Mouse (Mus musculus) neural tube, embryonic 14.5 days (tissue): ENCODE results near the gene Spire2. TPM values are rescaled to one million over a fixed set of nuclear protein-coding genes. Genes with fewer than 3 reads are reported as not detected.

Experiments used
- ATAC-seq: fragments of 200-750 bp; cut with Nextera tagmentation; 2 replicates; pipeline ENCODE4 v1.8.0; 2017; ENCODE audit warnings: low read depth, mild to moderate bottlenecking, moderate TSS enrichment, moderate library complexity
- H3K27ac ChIP-seq: fragments of 300-500 bp; sonication (generic); 2 replicates; pipeline ENCODE4 v1.5.1; 2014; ENCODE audit warnings: low read depth, mild to moderate bottlenecking, control low read depth, low read length, moderate library complexity, mixed read lengths
- H3K27me3 ChIP-seq: fragments of 300-500 bp; sonication (generic); 2 replicates; pipeline ENCODE4 v1.6.1; 2014; ENCODE audit warnings: low read length; ENCODE audit not compliant: control insufficient read depth, insufficient read depth
- H3K36me3 ChIP-seq: fragments of 300-500 bp; sonication (generic); 2 replicates; pipeline ENCODE4 v1.6.1; 2014; ENCODE audit warnings: low read length, mixed read lengths; ENCODE audit not compliant: control insufficient read depth, insufficient read depth
- H3K4me1 ChIP-seq: fragments of 300-500 bp; sonication (generic); 2 replicates; pipeline ENCODE4 v1.6.1; 2014; ENCODE audit warnings: low read length; ENCODE audit not compliant: control insufficient read depth, insufficient read depth
- H3K4me2 ChIP-seq: fragments of 300-500 bp; sonication (generic); 2 replicates; pipeline ENCODE4 v1.6.1; 2014; ENCODE audit warnings: mild to moderate bottlenecking, low read depth, low read length, control low read depth
- H3K4me3 ChIP-seq: fragments of 300-500 bp; sonication (generic); 2 replicates; pipeline ENCODE4 v1.5.1; 2014; ENCODE audit warnings: low read depth, low read length, control low read depth, mixed read lengths
- H3K9ac ChIP-seq: fragments of 300-500 bp; sonication (generic); replicated peaks from 2 replicates; pipeline ENCODE4 v1.6.1; 2014; ENCODE audit warnings: low read depth, mild to moderate bottlenecking, control low read depth, low read length, mixed read lengths
- H3K9me3 ChIP-seq: fragments of 300-500 bp; sonication (generic); 2 replicates; pipeline ENCODE4 v1.6.1; 2016; ENCODE audit warnings: low read length; ENCODE audit not compliant: control insufficient read depth
- WGBS: fragments of 180-500 bp; shearing (Covaris S2); extraction: QIAGEN DNeasy Blood & Tissue Kit; methylation state at CpG from one replicate; pipeline ENCODE4 v1.1.7; 2014; 5-methylcytosine and 5-hydroxymethylcytosine counted together
- polyA plus RNA-seq: library from polyadenylated mRNA; unstranded; fragments of >200 nt; fragmentation: Nextera tagmentation; extraction: Ambion mirVana; gene quantifications from 2 replicates; pipeline ENCODE4 v1.2.1, GENCODE M21; 2014

Gene Spire2
- polyA plus RNA-seq, 1 experiment from 2014 or later, result 34.9 TPM

- Histone ChIP-seq H3K36me3 (peaks cover 81% of the 10 kb centered on the region), H3K27ac (no peak overlapping the region), H3K4me3 (no peak overlapping the region), H3K4me2 (no peak overlapping the region), H3K9ac (no peak overlapping the region), H3K4me1 (no peaks in the 10 kb centered on the region), H3K27me3 (no peaks in the 10 kb centered on the region), H3K9me3 (no peaks in the 10 kb centered on the region)
- 72% methylated on average over 9 of the region's 9 CpGs for WGBS
- ATAC-seq, result no peak
Observed at GRCm38 (mm10) chr8:123384883-123385540, 52.5 kb downstream of the Spire2 start.

- Histone ChIP-seq H3K4me3 (no peak overlapping the region), H3K4me1 (no peaks in the 10 kb centered on the region), H3K9me3 (no peaks in the 10 kb centered on the region), H3K27ac (no peak overlapping the region), H3K9ac (no peak overlapping the region), H3K27me3 (no peaks in the 10 kb centered on the region), H3K4me2 (no peak overlapping the region), H3K36me3 (peaks cover 94% of the 10 kb centered on the region)
- WGBS, result 93% methylated on average over 3 of the region's 3 CpGs
- no peak for ATAC-seq
Observed at GRCm38 (mm10) chr8:123387041-123387440, 54.5 kb downstream of the Spire2 start.

DNA sequence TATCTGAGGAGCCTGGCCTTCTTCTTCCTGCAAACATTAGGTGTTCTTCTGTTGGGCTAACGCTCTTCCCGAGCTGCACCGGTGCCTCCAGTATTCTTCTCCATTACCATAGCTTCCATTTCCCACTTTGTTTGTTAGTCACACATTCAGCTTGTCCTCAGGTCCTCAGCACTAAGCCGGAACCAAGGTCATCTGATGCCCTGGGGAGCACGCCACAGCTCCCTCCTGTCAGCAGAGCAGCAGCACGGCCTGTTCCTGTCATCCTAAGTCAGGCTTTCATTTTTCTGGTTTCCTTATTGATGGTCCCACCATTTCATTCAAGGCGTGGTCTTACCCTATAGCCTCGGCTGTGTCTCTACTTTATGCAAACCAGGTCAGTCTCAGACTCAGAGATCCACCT lies 55.3 kb downstream of the Spire2 start:
- no peak for ATAC-seq
- 93% methylated on average over 8 of the region's 8 CpGs for WGBS
- H3K9ac ChIP-seq, result no peak overlapping the region

DNA sequence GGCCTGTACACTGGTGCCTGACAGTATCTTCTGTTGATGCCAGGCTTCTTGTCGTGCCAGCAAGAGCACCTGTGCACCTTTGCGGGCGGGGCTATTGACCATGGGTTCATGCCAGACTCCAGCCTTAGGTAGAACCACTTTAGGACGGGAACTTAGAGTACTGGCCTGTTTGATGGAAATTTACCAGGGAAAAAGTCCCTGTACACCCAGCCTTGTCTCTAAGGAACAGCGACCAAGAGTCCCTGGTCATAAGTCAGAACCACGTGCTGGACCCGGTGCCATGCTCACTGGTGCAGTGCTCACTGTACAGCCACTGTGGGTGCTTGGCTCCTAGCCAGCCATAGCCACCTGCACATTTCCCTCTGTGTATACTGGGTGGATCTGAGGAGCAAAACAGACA lies 56.5 kb downstream of the Spire2 start:
- no peaks in the 10 kb centered on the region for H3K9me3 ChIP-seq
- no peaks in the 10 kb centered on the region for H3K4me1 ChIP-seq
- H3K4me3 ChIP-seq, result no peak overlapping the region
- no peaks in the 10 kb centered on the region for H3K27me3 ChIP-seq
- no peak for ATAC-seq
- H3K9ac ChIP-seq, result no peak overlapping the region
- H3K27ac ChIP-seq, result no peak overlapping the region
- H3K36me3 ChIP-seq, result peaks cover 94% of the 10 kb centered on the region
- WGBS, result 94% methylated on average over 7 of the region's 7 CpGs
- H3K4me2 ChIP-seq, result no peak overlapping the region

More for the DNA sequence above, 55.3 kb downstream of the Spire2 start:
- no peaks in the 10 kb centered on the region for H3K9me3 ChIP-seq
- H3K36me3 ChIP-seq, result peaks cover 94% of the 10 kb centered on the region
- no peaks in the 10 kb centered on the region for H3K27me3 ChIP-seq
- H3K4me2 ChIP-seq, result no peak overlapping the region
- no peak overlapping the region for H3K27ac ChIP-seq
- H3K4me1 ChIP-seq, result no peaks in the 10 kb centered on the region
- H3K4me3 ChIP-seq, result no peak overlapping the region

GRCm38 (mm10) chr8:123398308-123398707 lies 65.8 kb downstream of the Spire2 start:
- no peaks in the 10 kb centered on the region for H3K27me3 ChIP-seq
- 97% methylated on average over 13 of the region's 13 CpGs for WGBS
- no peak for ATAC-seq
- H3K27ac ChIP-seq, result no peak overlapping the region
- no peaks in the 10 kb centered on the region for H3K4me1 ChIP-seq
- H3K9me3 ChIP-seq, result no peaks in the 10 kb centered on the region
- H3K9ac ChIP-seq, result no peak overlapping the region
- H3K4me2 ChIP-seq, result no peak overlapping the region
- peaks cover 78% of the 10 kb centered on the region for H3K36me3 ChIP-seq
- no peak overlapping the region for H3K4me3 ChIP-seq

DNA sequence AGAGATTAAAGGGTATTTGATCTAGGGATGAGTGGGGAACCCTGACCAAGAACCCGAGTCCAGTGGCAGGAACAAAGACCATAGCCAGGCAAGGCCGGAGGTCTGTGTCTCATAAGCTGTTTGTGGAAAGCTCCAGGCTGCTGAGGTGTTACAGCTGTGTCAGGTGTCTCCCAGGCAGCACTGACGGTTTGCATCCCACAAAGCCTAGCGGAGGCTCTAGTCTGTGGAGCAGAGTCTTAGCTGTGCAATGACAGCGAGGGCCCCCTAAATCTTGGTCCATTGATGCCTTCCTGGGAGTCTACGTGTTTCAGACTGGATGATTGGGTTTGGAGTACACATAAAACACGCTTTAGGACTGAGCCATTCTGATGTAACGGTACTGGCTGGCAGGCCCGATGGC lies 69.4 kb downstream of the Spire2 start:
- Histone ChIP-seq H3K9me3 (no peaks in the 10 kb centered on the region), H3K4me2 (no peak overlapping the region), H3K4me3 (no peak overlapping the region), H3K27ac (no peak overlapping the region), H3K4me1 (peaks cover 3% of the 10 kb centered on the region; the same call in 1 of the 2 replicates), H3K27me3 (no peaks in the 10 kb centered on the region), H3K36me3 (peaks cover 54% of the 10 kb centered on the region), H3K9ac (no peak overlapping the region)
- no peak for ATAC-seq
- 94% methylated on average over 9 of the region's 9 CpGs for WGBS

- no peak overlapping the region for H3K4me3 ChIP-seq
- peaks cover 3% of the 10 kb centered on the region; the same call in 1 of the 2 replicates for H3K4me1 ChIP-seq
- H3K27ac ChIP-seq, result no peak overlapping the region
- no peaks in the 10 kb centered on the region for H3K9me3 ChIP-seq
- H3K9ac ChIP-seq, result no peak overlapping the region
- WGBS, result 88% methylated on average over 9 of the region's 9 CpGs
- H3K36me3 ChIP-seq, result peaks cover 49% of the 10 kb centered on the region
- ATAC-seq, result no peak
- no peak overlapping the region for H3K4me2 ChIP-seq
- no peaks in the 10 kb centered on the region for H3K27me3 ChIP-seq
Observed at GRCm38 (mm10) chr8:123402730-123403326, 70.3 kb downstream of the Spire2 start.

DNA sequence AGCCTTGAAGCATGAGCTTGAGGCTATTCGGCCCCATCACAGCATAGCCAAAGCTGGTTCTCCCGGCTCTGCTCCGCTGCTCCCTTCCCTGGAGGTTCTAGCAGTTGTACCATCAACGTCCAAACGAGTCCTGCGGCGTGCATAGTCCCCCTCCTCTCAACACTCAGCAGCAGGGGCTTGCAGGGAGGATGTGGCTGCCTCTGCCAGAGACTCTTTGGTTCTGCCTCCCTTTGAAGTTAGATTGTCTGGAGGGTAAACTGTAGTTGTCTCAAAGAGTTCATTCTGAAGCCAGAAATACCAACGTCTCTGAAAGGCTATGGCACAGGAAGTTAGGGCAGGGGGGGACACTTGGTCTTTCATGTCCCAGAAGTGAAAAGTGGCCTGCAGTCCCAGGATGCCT lies 72.0 kb downstream of the Spire2 start:
- H3K4me1 ChIP-seq, result peaks cover 9% of the 10 kb centered on the region
- ATAC-seq, result no peak
- H3K36me3 ChIP-seq, result peaks cover 32% of the 10 kb centered on the region
- no peaks in the 10 kb centered on the region for H3K27me3 ChIP-seq
- no peaks in the 10 kb centered on the region for H3K9me3 ChIP-seq
- H3K27ac ChIP-seq, result no peak overlapping the region
- H3K9ac ChIP-seq, result no peak overlapping the region
- WGBS, result 33% methylated on average over 8 of the region's 8 CpGs
- H3K4me2 ChIP-seq, result no peak overlapping the region
- H3K4me3 ChIP-seq, result no peak overlapping the region

DNA sequence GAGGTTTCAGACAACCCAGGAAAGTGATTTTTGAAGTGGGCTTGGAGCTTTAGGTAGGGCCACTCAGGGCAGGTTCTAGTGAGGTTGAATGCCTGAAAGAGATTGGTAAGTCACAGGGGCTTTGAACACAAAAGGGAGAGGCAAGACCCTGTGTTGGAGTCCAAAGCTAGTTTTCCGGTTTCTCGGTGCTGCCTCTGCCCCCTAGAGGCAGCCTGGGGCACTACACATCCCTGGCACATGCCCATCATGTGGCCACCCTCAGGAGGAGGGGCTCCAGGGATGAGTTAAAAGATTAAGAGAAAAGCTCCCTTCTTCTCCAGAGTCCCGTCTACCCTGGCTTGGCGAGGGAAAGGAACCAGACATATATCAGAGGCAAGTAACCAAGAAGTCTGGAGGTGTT lies 74.3 kb downstream of the Spire2 start, which contains the start of gene Mc1r:
TSS of gene Mc1r (plus strand) at position 322 of the 400 bp plus-strand sequence.
- 10% methylated on average over 4 of the region's 4 CpGs for WGBS
- ATAC-seq, result no peak
- Histone ChIP-seq H3K27ac (no peak within 1 kb of the TSS), H3K36me3 (peaks cover 14% of the 10 kb centered on the region), H3K9ac (no peak within 1 kb of the TSS), H3K4me1 (peaks cover 17% of the 10 kb centered on the region), H3K9me3 (no peaks in the 10 kb centered on the region), H3K4me2 (no peak within 1 kb of the TSS), H3K4me3 (no peak within 1 kb of the TSS), H3K27me3 (no peaks in the 10 kb centered on the region)
